Mouse (Mus musculus) bone marrow, adult 2 months (tissue): ENCODE measurements at regions not wholly inside any gene's neighbourhood (a gene's known extent, or its start where the extent isn't known, plus 50 kb on each side); places are given as distances from the start of the nearest gene placed in this dataset.
"Not testable (repeated sequence)": the region's sequence is repeated elsewhere in the genome, so short reads cannot be mapped to it uniquely, and the experiment has no call there.

ENCODE experiments used
- CTCF ChIP-seq: fragments of 200-500 bp; IDR thresholded peaks from 2 replicates; pipeline ENCODE4 v1.5.1; 2011; ENCODE audit warnings: low read length, control low read depth; ENCODE audit not compliant: control insufficient read depth, insufficient read depth
- POLR2A ChIP-seq: fragments of 200-500 bp; IDR thresholded peaks from 2 replicates; pipeline ENCODE4 v1.6.1; 2011; ENCODE audit warnings: low read depth, mild to moderate bottlenecking, control low read depth, low read length, borderline replicate concordance; ENCODE audit not compliant: control insufficient read depth

DNA sequence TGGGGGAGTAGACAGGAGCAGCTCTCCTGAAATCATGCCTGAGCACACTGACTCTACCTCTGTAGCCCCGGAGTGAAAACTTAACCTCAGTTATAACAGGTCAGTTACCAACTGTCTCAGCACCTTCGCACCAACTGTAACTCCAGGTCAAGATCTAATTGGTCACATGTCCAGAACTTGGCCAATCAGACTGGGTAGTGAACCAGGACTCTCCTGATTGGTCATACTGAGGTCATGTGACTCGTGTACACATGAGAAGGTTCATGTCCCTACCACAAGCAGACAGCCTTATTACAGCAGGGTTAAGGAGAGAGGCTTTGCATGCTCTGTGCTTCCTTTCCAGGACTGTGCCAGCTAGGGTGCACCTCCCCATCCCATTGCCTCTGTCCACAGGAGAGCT lies 166.7 kb upstream of the Spin1 start:
- TF ChIP-seq CTCF, POLR2A: not testable (repeated sequence)
